Mouse (Mus musculus): ENCODE measurements around the gene Ntng2. TPM values are rescaled to one million over a fixed set of nuclear protein-coding genes. Genes with fewer than 3 reads are reported as not detected.

Gene Ntng2
- 9.1 and 10.3 TPM in 2 replicates for polyA plus RNA-seq (2015; fragmentation: Nextera tagmentation; extraction: Ambion mirVana)

DNA sequence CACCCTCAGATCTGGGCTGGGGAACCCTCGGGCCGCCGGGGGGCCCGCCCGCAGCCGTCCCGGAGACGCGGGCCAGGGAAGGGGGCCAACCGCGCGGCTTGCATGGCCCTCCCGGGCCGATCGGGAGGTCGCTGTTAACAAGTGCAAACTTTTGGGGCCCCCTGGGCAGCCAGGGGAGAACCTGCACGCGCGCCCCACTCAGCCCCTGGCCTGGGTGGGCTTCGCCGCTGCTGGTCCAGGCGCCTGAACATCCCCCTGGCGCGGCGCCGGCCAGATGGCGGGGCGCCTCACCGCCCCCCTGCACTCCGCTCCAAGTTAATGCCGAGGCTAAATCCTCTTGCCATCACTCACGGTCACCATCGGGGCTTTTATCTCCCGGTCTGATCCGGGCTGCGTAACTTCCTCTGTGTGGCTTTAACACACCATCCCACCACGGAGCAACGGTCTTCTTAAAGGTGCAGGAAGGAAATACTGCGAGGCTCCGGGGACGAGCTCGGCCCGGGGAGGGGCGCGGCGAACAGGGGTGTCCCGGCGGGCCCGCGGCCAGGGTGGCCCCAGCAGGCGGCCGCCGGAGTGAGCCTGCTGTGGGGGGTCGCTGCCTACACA, at the start of gene Ntng2:
Gene Ntng2 (minus strand): TSS at position 407 of the 606 bp plus-strand sequence.
- H3K27me3 ChIP-seq (replicated peaks; ENCODE audit: control insufficient read depth, insufficient read depth, low read length): peaks cover 5% of the 10 kb centered on the region; the same call in 1 of the 2 replicates
- no peaks in the 10 kb centered on the region for H3K36me3 ChIP-seq (ENCODE audit: control insufficient read depth, insufficient read depth)
- H3K9ac ChIP-seq (replicated peaks; ENCODE audit: low read depth, low read length): peak within 1 kb of the TSS; percentile 65
- H3K4me1 ChIP-seq (replicated peaks; ENCODE audit: control insufficient read depth, insufficient read depth, low read length): peaks cover 40% of the 10 kb centered on the region
- ATAC-seq: peak; percentile 32
- under 1% methylated on average over 54 of the region's 54 CpGs for WGBS
- peak within 1 kb of the TSS; percentile 58 for H3K4me3 ChIP-seq (replicated peaks; ENCODE audit: low read length)
- no peaks in the 10 kb centered on the region for H3K9me3 ChIP-seq (ENCODE audit: control insufficient read depth, low read length)
- H3K27ac ChIP-seq (ENCODE audit: low read length): peak within 1 kb of the TSS; percentile 92
- H3K4me2 ChIP-seq (ENCODE audit: low read length): peak within 1 kb of the TSS; percentile 81

DNA sequence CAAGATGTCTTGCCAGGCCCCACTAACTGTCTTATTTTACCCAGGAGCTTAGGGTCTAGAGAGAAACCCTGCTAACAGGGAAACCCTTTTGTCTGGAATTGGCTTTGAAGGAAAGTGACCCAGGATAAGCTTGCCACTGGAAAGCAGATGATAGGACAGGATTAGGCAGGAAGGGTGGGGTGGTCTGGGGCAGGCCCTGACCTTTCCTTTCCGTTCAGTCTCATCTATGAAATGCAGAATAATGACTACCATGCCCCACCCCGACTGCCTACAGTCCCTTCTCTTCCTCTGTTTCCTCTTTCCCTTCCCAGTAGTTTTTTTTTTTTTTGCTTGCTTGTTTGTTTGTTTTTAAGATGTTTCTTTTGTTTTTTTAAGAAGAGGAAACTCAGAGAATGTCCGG, 42.8 kb upstream of the Ntng2 start:
- Histone ChIP-seq H3K4me1 (replicated peaks; ENCODE audit: control insufficient read depth, insufficient read depth, low read length) (no peaks in the 10 kb centered on the region), H3K9ac (replicated peaks; ENCODE audit: low read depth, low read length) (no peak overlapping the region), H3K9me3 (ENCODE audit: control insufficient read depth, low read length) (peaks cover 7% of the 10 kb centered on the region), H3K4me3 (replicated peaks; ENCODE audit: low read length) (no peak overlapping the region), H3K27me3 (replicated peaks; ENCODE audit: control insufficient read depth, insufficient read depth, low read length) (no peaks in the 10 kb centered on the region), H3K27ac (ENCODE audit: low read length) (no peak overlapping the region), H3K4me2 (ENCODE audit: low read length) (no peak overlapping the region), H3K36me3 (ENCODE audit: control insufficient read depth, insufficient read depth) (no peaks in the 10 kb centered on the region; the same call in 1 of the 2 replicates)
- WGBS: 75% methylated on average over 3 of the region's 3 CpGs
- ATAC-seq: no peak

DNA sequence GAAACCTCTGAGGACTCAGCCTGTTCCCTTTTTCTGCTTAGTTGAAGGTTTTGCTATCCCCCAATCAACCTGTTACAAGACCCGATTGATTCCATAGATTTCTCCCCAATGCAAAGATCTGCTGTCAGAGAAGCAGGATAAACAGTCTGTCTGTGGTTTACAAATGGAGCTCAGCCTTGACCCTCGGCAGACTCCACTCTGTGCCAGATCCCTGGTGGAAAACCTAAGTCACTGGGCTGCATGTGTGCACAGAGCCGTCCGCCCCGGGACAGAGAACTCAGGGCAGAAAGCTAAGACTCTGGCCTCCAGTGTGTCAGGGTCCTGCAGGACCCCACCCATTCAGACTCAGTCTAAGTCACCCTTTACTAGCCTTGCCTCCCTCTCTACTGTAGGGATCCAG, 34.8 kb upstream of the Ntng2 start:
- Histone ChIP-seq H3K4me2 (ENCODE audit: low read length) (no peak overlapping the region), H3K27ac (ENCODE audit: low read length) (no peak overlapping the region), H3K4me1 (replicated peaks; ENCODE audit: control insufficient read depth, insufficient read depth, low read length) (no peaks in the 10 kb centered on the region), H3K36me3 (ENCODE audit: control insufficient read depth, insufficient read depth) (no peaks in the 10 kb centered on the region), H3K4me3 (replicated peaks; ENCODE audit: low read length) (no peak overlapping the region), H3K27me3 (replicated peaks; ENCODE audit: control insufficient read depth, insufficient read depth, low read length) (no peaks in the 10 kb centered on the region), H3K9me3 (ENCODE audit: control insufficient read depth, low read length) (no peaks in the 10 kb centered on the region), H3K9ac (replicated peaks; ENCODE audit: low read depth, low read length) (no peak overlapping the region)
- no peak for ATAC-seq
- WGBS: 85% methylated on average over 5 of the region's 5 CpGs

DNA sequence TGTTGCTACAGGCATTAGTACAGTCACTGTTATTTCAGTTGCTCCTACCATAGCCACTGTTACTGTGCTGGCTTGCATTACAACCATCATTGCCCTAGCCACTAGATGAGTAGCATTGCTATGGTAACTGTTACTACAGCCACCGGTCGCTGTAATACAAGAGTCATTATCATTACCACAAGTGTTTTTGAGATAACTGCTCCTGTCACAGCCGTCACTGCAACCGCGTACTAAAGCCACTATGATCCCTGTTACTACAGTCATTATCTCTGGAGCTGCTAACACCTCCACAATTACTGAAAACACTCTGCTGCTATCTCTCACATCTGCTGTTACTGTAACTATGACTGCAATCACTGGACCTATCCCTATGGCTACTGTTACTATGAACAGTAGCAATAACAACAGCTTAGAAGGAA, 24.9 kb upstream of the Ntng2 start:
- 58% methylated on average over 5 of the region's 5 CpGs for WGBS
- no peak overlapping the region for H3K9ac ChIP-seq (replicated peaks; ENCODE audit: low read depth, low read length)
- H3K36me3 ChIP-seq (ENCODE audit: control insufficient read depth, insufficient read depth): no peaks in the 10 kb centered on the region
- no peaks in the 10 kb centered on the region for H3K9me3 ChIP-seq (ENCODE audit: control insufficient read depth, low read length)
- no peak overlapping the region for H3K4me3 ChIP-seq (replicated peaks; ENCODE audit: low read length)
- no peak overlapping the region for H3K27ac ChIP-seq (ENCODE audit: low read length)
- ATAC-seq: peak; percentile 20; the same call in 1 of the 2 replicates
- H3K27me3 ChIP-seq (replicated peaks; ENCODE audit: control insufficient read depth, insufficient read depth, low read length): no peaks in the 10 kb centered on the region
- H3K4me1 ChIP-seq (replicated peaks; ENCODE audit: control insufficient read depth, insufficient read depth, low read length): no peaks in the 10 kb centered on the region
- H3K4me2 ChIP-seq (ENCODE audit: low read length): no peak overlapping the region

DNA sequence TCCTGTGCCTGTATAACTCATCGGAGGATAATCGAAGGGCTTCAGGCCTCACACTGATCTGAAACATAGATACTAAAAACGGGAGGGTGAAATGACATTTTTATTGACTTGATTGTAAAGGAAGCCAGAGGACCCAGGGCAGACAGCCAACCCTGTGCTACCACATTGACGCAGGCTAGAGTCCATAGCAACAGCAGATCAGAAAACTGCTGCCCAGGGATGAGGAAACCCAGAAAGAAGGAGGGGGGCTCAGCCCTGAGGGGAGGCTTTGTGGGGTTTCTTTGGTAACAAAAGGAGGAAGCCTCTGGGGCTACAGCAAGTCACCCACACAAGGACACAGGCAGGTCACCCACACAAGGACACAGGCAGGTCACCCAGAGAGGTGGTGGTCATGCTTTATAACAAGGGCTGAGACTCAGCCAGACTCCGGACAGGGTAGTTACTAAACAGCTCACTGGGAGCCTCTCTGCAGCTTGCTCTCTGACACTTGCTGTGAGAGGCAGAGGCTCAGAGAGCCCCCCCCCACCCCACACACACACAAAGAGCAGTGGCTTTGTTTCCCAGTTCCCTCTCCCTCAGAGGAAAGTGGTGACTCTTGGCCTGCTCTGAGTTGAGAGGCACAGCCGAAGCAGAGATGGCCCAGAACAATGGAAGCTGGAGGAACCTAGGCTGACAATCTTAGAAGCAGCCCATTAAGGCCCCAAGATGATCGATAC, 19.2 kb upstream of the Ntng2 start:
- no peaks in the 10 kb centered on the region for H3K36me3 ChIP-seq (ENCODE audit: control insufficient read depth, insufficient read depth)
- H3K27me3 ChIP-seq (replicated peaks; ENCODE audit: control insufficient read depth, insufficient read depth, low read length): no peaks in the 10 kb centered on the region
- ATAC-seq: no peak
- no peak overlapping the region for H3K4me2 ChIP-seq (ENCODE audit: low read length)
- WGBS: 44% methylated on average over 7 of the region's 7 CpGs
- no peaks in the 10 kb centered on the region for H3K9me3 ChIP-seq (ENCODE audit: control insufficient read depth, low read length)
- H3K4me3 ChIP-seq (replicated peaks; ENCODE audit: low read length): no peak overlapping the region
- peaks cover 9% of the 10 kb centered on the region for H3K4me1 ChIP-seq (replicated peaks; ENCODE audit: control insufficient read depth, insufficient read depth, low read length)
- H3K9ac ChIP-seq (replicated peaks; ENCODE audit: low read depth, low read length): no peak overlapping the region
- no peak overlapping the region for H3K27ac ChIP-seq (ENCODE audit: low read length)

DNA sequence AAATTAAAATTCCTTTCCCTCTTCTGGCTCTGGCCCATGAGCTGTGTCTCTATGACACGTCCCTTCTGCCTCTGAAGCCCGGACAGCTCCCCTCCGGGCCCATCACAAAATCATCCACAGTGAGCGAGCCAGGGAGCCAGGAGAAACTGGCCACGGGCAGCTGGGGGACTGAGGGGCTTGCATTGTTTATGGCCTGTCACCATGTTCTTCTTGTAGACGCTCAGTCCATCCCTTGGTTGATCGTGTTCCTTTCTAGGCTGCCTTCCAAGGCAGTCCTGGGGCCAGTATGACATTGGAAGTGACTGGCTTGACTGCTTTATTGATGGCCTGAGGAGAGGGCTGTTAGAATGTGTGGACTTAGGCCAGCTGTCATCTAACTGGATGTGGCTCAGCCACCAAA, 18.3 kb upstream of the Ntng2 start:
- ATAC-seq: no peak
- H3K4me2 ChIP-seq (ENCODE audit: low read length): no peak overlapping the region
- no peak overlapping the region for H3K9ac ChIP-seq (replicated peaks; ENCODE audit: low read depth, low read length)
- WGBS: 70% methylated on average over 7 of the region's 7 CpGs
- no peak overlapping the region for H3K4me3 ChIP-seq (replicated peaks; ENCODE audit: low read length)
- no peaks in the 10 kb centered on the region for H3K27me3 ChIP-seq (replicated peaks; ENCODE audit: control insufficient read depth, insufficient read depth, low read length)
- no peak overlapping the region for H3K27ac ChIP-seq (ENCODE audit: low read length)
- no peaks in the 10 kb centered on the region for H3K9me3 ChIP-seq (ENCODE audit: control insufficient read depth, low read length)
- peaks cover 13% of the 10 kb centered on the region for H3K4me1 ChIP-seq (replicated peaks; ENCODE audit: control insufficient read depth, insufficient read depth, low read length)
- no peaks in the 10 kb centered on the region for H3K36me3 ChIP-seq (ENCODE audit: control insufficient read depth, insufficient read depth)

DNA sequence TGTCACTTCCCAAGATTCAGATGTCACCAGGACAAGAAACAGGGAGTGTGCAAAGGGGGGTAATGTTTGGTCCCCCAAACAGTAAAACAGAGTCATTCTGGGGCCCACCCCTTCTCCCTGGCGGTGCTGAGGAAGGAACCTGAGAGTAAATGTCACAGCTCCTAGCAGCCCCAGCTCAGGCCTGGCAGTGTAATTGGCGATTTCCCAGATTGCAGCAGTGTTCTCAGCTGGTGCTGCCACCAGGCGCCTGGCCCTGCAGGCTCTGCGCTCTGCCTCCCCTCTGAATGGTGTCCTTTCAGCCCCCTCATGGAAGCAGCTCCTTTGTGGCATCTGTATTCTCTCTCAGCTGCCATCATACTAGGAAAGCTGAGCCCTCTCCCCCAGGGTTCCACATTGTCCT, 14.0 kb upstream of the Ntng2 start:
- Histone ChIP-seq H3K9ac (replicated peaks; ENCODE audit: low read depth, low read length) (no peak overlapping the region), H3K4me2 (ENCODE audit: low read length) (no peak overlapping the region), H3K9me3 (ENCODE audit: control insufficient read depth, low read length) (no peaks in the 10 kb centered on the region), H3K36me3 (ENCODE audit: control insufficient read depth, insufficient read depth) (no peaks in the 10 kb centered on the region), H3K27ac (ENCODE audit: low read length) (no peak overlapping the region), H3K27me3 (replicated peaks; ENCODE audit: control insufficient read depth, insufficient read depth, low read length) (no peaks in the 10 kb centered on the region), H3K4me1 (replicated peaks; ENCODE audit: control insufficient read depth, insufficient read depth, low read length) (peaks cover 9% of the 10 kb centered on the region), H3K4me3 (replicated peaks; ENCODE audit: low read length) (no peak overlapping the region)
- ATAC-seq: peak; percentile 73
- 20% methylated on average over 4 of the region's 4 CpGs for WGBS

DNA sequence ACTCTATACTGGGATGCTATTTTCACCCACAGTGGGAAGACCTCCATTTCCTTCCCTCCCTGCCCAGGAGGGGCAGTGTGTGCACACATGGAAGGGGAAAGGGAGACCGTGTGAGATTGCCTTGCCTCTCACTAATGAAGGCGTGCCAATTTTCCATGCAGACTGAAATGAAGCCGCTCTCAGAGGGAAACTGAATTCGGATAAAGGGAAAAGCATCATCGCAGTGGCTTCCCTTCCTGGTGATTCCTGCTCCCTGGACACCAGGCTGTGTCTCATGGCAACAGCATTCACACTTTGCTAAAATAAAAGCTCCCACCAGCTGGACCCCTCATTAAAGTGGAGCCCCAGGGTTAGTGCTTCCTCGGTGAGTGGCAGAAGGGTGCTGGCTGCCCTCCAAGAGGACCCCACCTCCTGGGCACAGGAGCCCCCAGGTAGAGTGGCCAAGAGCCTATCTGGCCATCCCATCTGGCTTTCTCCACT, 9.7 kb upstream of the Ntng2 start:
- H3K27ac ChIP-seq (ENCODE audit: low read length): peak overlapping the region; percentile 37
- ATAC-seq: peak; percentile 81
- H3K4me3 ChIP-seq (replicated peaks; ENCODE audit: low read length): no peak overlapping the region
- H3K9me3 ChIP-seq (ENCODE audit: control insufficient read depth, low read length): no peaks in the 10 kb centered on the region
- no peaks in the 10 kb centered on the region for H3K36me3 ChIP-seq (ENCODE audit: control insufficient read depth, insufficient read depth)
- H3K4me2 ChIP-seq (ENCODE audit: low read length): no peak overlapping the region
- WGBS: 28% methylated on average over 6 of the region's 6 CpGs
- H3K9ac ChIP-seq (replicated peaks; ENCODE audit: low read depth, low read length): no peak overlapping the region
- no peaks in the 10 kb centered on the region for H3K27me3 ChIP-seq (replicated peaks; ENCODE audit: control insufficient read depth, insufficient read depth, low read length)
- peaks cover 7% of the 10 kb centered on the region for H3K4me1 ChIP-seq (replicated peaks; ENCODE audit: control insufficient read depth, insufficient read depth, low read length)

DNA sequence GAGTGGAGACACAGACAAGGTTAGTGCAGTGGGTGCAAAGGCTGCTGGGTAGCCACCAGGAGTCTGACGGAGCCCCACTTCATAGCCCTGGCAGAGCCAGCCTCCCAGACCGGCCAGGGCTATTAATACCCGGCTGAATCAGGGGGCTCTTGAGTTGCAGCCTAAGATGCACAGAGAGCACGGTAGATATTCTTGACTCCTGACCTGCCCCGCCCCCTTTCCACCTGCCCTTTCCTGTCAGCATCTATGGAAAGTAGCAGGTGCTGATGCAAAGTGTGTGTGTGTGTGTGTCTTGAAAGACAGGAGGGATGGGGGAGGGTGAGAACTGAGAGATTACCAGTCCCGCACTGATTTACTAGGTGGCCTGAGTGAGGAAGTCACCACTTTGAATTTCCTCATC, 8.3 kb upstream of the Ntng2 start:
- Histone ChIP-seq H3K4me1 (replicated peaks; ENCODE audit: control insufficient read depth, insufficient read depth, low read length) (no peaks in the 10 kb centered on the region; the same call in 1 of the 2 replicates), H3K9ac (replicated peaks; ENCODE audit: low read depth, low read length) (no peak overlapping the region), H3K9me3 (ENCODE audit: control insufficient read depth, low read length) (no peaks in the 10 kb centered on the region), H3K36me3 (ENCODE audit: control insufficient read depth, insufficient read depth) (no peaks in the 10 kb centered on the region), H3K4me2 (ENCODE audit: low read length) (no peak overlapping the region), H3K27ac (ENCODE audit: low read length) (no peak overlapping the region), H3K27me3 (replicated peaks; ENCODE audit: control insufficient read depth, insufficient read depth, low read length) (no peaks in the 10 kb centered on the region), H3K4me3 (replicated peaks; ENCODE audit: low read length) (no peak overlapping the region)
- no peak for ATAC-seq
- WGBS: 63% methylated on average over 6 of the region's 6 CpGs
